9 mouse cellular contexts compared by ENCODE assay signal in genomic region chr2:73965595-73965994, GRCm38 (mm10). TPM values are rescaled to one million over a fixed set of nuclear protein-coding genes. Genes with fewer than 3 reads are reported as not detected.
DNase-seq lines count a peak whose midpoint lies in the region; ATAC-seq lines count a peak whose summit lies in the region.
"Had no signal": no experiment of that assay in that cellular context is flagged by ENCODE, and none has a peak within 500 bp of the region (broad histone marks: within the 10 kb centered on the region; RNA-seq: fewer than 3 reads in every experiment).

No protein-coding gene starts in this region.

- 18% methylated on average over 4 of the region's 4 CpGs for WGBS in hindbrain, embryonic 14.5 days
- WGBS in hindbrain, embryonic 13.5 days = 14% methylated on average over 4 of the region's 4 CpGs

- H3K27ac ChIP-seq in hindbrain, embryonic 14.5 days = no peak overlapping the region
- no peak overlapping the region for H3K27ac ChIP-seq in hindbrain, embryonic 13.5 days
- H3K27ac ChIP-seq: hindbrain, embryonic 15.5 days had no signal

- no peaks in the 10 kb centered on the region for H3K9me3 ChIP-seq in hindbrain, embryonic 14.5 days (ENCODE audit: control insufficient read depth, low read length)
- H3K9me3 ChIP-seq in hindbrain, embryonic 13.5 days = no peaks in the 10 kb centered on the region; the same call in 1 of the 2 replicates
- H3K9me3 ChIP-seq: hindbrain, embryonic 15.5 days had no signal

- no peaks in the 10 kb centered on the region for H3K27me3 ChIP-seq in hindbrain, embryonic 14.5 days (ENCODE audit: control insufficient read depth, insufficient read depth, low read length)
- peaks cover 2% of the 10 kb centered on the region; the same call in 1 of the 2 replicates for H3K27me3 ChIP-seq in hindbrain, embryonic 13.5 days
- H3K27me3 ChIP-seq: hindbrain, embryonic 15.5 days had no signal

- peak; percentile 80 for DNase-seq in hindbrain, embryonic 14.5 days (ENCODE audit: low spot score)
- peak; percentile 34 for DNase-seq in urinary bladder, postnatal 25 days (ENCODE audit: low spot score)
- no peak for DNase-seq in urinary bladder, postnatal 4 days (ENCODE audit: low spot score in 2 of 2)
- peak; percentile 74 for DNase-seq in cerebellum, adult 9-10 months
- DNase-seq in layer of hippocampus, postnatal 36 days = peak; percentile 8 to 15
- peak; percentile 44 to 63 for DNase-seq in right cerebral cortex, adult 2 months (ENCODE audit: low spot score in 2 of 2)

- H3K36me3 ChIP-seq in hindbrain, embryonic 14.5 days (replicated peaks; ENCODE audit: control insufficient read depth, insufficient read depth) = no peaks in the 10 kb centered on the region
- no peaks in the 10 kb centered on the region for H3K36me3 ChIP-seq in hindbrain, embryonic 13.5 days
- H3K36me3 ChIP-seq: hindbrain, embryonic 15.5 days had no signal

- H3K4me3 ChIP-seq in hindbrain, embryonic 14.5 days (replicated peaks; ENCODE audit: low read length) = no peak overlapping the region
- no peak overlapping the region for H3K4me3 ChIP-seq in hindbrain, embryonic 13.5 days
- H3K4me3 ChIP-seq: hindbrain, embryonic 15.5 days had no signal

- no peak overlapping the region; the same call in 1 of the 2 replicates for H3K4me2 ChIP-seq in hindbrain, embryonic 14.5 days (replicated peaks)
- no peak overlapping the region for H3K4me2 ChIP-seq in hindbrain, embryonic 13.5 days
- H3K4me2 ChIP-seq: hindbrain, embryonic 15.5 days had no signal

- 0 out of 2 replicates have a peak, but pooled peaks cover 8% of the 10 kb centered on the region for H3K4me1 ChIP-seq in hindbrain, embryonic 14.5 days (replicated peaks; ENCODE audit: control insufficient read depth, insufficient read depth, low read length)
- peaks cover 13% of the 10 kb centered on the region for H3K4me1 ChIP-seq in hindbrain, embryonic 13.5 days (replicated peaks)

- H3K9ac ChIP-seq in hindbrain, embryonic 14.5 days = no peak overlapping the region
- no peak overlapping the region for H3K9ac ChIP-seq in hindbrain, embryonic 13.5 days
- H3K9ac ChIP-seq: hindbrain, embryonic 15.5 days had no signal

- no peak for ATAC-seq in hindbrain, embryonic 14.5 days (ENCODE audit: low FRiP score)
- no peak for ATAC-seq in hindbrain, embryonic 13.5 days (ENCODE audit: low FRiP score)
- ATAC-seq in erythroblast, adult 5-6 weeks (replicated peaks; ENCODE audit: low FRiP score, poor library complexity, severe bottlenecking) = no peak

RNA-seq across cellular contexts. Expression of gene Atp5g3, which starts 54.5 kb away (rescaled TPM):
- 1,179 and 1,295 TPM in 2 replicates for polyA plus RNA-seq in hindbrain, embryonic 14.5 days (2014; fragmentation: Nextera tagmentation; extraction: Ambion mirVana)
- 1,071 and 1,119 TPM in 2 replicates for polyA plus RNA-seq in hindbrain, embryonic 13.5 days (2015; fragmentation: Nextera tagmentation; extraction: Ambion mirVana)
- 100 to 1,000 TPM; 515 to 558 TPM for total RNA-seq in layer of hippocampus, postnatal 36 days (2021)
- 202 and 209 TPM in 2 replicates for total RNA-seq in erythroblast, adult 5-6 weeks (2015; ENCODE audit: low replicate concordance)
- 33.8 and 49.8 TPM in 2 replicates for total RNA-seq in erythroblast, adult 5-6 weeks (2017; ENCODE audit: low replicate concordance)

Comparison
In these comparisons a context has a peak if more than half of its experiments do, and no peak if none do; other contexts are left out.
1. DNase-seq: peak in hindbrain, embryonic 14.5 days (single experiment), urinary bladder, postnatal 25 days (single experiment), cerebellum, adult 9-10 months (single experiment), layer of hippocampus, postnatal 36 days (2 of 2) and right cerebral cortex, adult 2 months (2 of 2); none in urinary bladder, postnatal 4 days (0 of 2).